Mouse (Mus musculus): Measurements from ENCODE around the gene Trim52. TPM values are rescaled to one million over a fixed set of nuclear protein-coding genes. Genes with fewer than 3 reads are reported as not detected.
A peak's percentile ranks its signal among the peaks of the same experiment; 100 is the strongest.
"Not testable (repeated sequence)": the region's sequence is repeated elsewhere in the genome, so short reads cannot be mapped to it uniquely, and the experiment has no call there.

The Trim52 gene
- polyA plus RNA-seq, 1 experiment from 2014 or later, result not detected

DNA sequence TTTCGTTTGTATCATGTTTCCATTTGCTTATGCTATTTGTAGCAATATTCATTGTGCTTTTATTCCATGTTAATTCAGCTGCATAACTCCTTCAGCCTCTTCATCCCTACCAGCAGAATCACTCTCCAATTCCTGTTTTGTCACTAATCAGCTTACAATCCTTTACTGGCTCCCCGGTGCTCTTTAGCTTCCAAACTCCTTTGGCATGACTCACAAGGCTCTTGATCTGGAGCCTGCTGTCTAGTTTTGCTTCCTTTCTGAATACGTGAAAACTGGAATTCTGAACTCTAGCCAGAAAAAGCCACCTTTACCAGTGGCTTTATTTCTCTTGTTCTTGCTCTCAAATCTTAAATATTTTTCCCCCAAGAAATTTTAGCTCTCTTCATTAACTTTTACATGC, 56.3 kb downstream of the Trim52 start:
- no peak for ATAC-seq (replicated peaks)
- no peaks in the 10 kb centered on the region for H3K4me1 ChIP-seq
- H3K4me3 ChIP-seq, result no peak overlapping the region
- no peak overlapping the region for H3K9ac ChIP-seq (replicated peaks)
- H3K27ac ChIP-seq (replicated peaks), result no peak overlapping the region
- no peaks in the 10 kb centered on the region for H3K9me3 ChIP-seq
- H3K36me3 ChIP-seq, result no peaks in the 10 kb centered on the region
- H3K4me2 ChIP-seq (replicated peaks), result no peak overlapping the region
- H3K27me3 ChIP-seq, result no peaks in the 10 kb centered on the region
- 25% methylated on average over 3 of the region's 3 CpGs for WGBS

DNA sequence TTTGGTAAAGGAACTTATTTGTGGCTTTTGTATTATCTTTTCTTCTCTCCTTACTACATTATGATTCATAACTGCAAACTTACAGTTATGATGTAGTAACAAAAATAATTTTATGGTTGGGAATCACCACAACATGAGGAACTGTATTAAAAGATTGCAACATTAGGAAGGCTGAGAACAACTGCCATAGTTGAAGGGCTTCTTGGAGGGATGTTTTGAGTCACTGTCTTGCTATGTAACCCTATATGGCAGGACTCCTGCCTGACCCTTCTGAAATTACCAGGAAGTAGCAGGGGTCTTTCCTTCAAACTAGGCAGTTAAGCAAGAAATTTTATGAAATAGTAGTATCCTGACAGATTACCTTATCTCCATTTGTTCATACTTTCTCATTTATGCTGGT, 57.2 kb downstream of the Trim52 start:
- H3K36me3 ChIP-seq, result no peaks in the 10 kb centered on the region
- no peak overlapping the region for H3K4me2 ChIP-seq (replicated peaks)
- H3K27ac ChIP-seq (replicated peaks), result no peak overlapping the region
- no peak overlapping the region for H3K4me3 ChIP-seq
- no peak for ATAC-seq (replicated peaks)
- H3K9me3 ChIP-seq, result no peaks in the 10 kb centered on the region
- no peaks in the 10 kb centered on the region for H3K4me1 ChIP-seq
- H3K27me3 ChIP-seq, result no peaks in the 10 kb centered on the region
- H3K9ac ChIP-seq (replicated peaks), result no peak overlapping the region

DNA sequence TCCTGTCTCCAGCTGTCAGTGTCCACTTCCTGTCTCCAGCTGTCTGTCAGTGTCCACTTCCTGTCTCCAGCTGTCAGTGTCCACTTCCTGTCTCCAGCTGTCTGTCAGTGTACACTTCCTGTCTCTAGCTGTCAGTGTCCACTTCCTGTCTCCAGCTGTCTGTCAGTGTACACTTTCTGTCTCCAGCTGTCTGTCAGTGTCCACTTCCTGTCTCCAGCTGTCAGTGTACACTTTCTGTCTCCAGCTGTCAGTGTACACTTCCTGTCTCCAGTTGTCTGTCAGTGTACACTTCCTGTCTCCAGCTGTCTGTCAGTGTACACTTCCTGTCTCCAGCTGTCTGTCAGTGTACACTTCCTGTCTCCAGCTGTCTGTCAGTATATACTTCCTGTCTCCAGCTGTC, 57.9 kb downstream of the Trim52 start:
- not testable (repeated sequence) for H3K4me2 ChIP-seq (replicated peaks); H3K27me3 ChIP-seq; H3K9ac ChIP-seq (replicated peaks); H3K4me1 ChIP-seq; ATAC-seq (replicated peaks); H3K27ac ChIP-seq (replicated peaks); H3K36me3 ChIP-seq; H3K4me3 ChIP-seq; H3K9me3 ChIP-seq

DNA sequence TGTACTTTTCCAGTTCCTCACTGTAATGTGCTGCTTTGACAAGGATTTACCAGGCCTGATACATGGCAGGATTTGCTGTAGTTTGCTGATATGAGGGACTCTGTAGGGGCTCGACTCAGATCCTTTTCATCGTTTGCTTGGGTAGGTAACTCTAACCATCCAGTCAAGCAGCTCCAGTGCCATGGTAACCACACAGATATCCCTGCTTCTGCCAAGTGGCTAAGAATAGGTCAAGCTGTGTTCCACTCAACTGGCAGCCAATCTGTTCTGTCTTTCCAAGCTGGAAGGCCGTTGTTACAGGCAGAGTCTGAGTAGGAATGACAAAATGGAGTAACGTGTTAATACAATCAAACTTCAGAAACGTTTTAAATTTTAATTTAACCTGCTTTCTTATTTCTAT, 70.9 kb downstream of the Trim52 start:
- peak; percentile 80 for ATAC-seq (replicated peaks)
- Histone ChIP-seq H3K27me3 (no peaks in the 10 kb centered on the region), H3K4me2 (replicated peaks) (no peak overlapping the region), H3K9me3 (no peaks in the 10 kb centered on the region), H3K4me3 (no peak overlapping the region), H3K27ac (replicated peaks) (no peak overlapping the region), H3K36me3 (no peaks in the 10 kb centered on the region), H3K4me1 (no peaks in the 10 kb centered on the region), H3K9ac (replicated peaks) (no peak overlapping the region)
- WGBS, result 45% methylated on average over 5 of the region's 5 CpGs

DNA sequence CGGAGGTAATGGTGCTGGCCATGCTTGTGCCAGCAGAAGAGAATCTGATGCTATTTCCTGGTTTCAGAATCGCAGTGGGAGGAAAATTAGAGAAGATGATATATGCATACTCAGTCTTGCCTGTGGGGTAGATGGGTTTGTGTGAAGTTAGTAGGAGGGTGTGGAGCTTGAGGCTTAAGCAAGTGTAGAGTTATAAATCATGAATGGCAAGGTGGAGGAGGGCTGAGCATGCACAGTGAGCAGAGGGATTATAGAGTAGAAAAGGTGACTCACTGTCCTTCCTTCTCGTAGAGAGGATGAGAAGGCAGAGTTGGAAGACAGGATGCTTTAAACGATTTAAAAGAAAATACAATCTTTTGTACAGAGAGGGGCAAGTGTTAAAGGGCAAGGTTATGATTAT, 72.2 kb downstream of the Trim52 start:
- Histone ChIP-seq H3K9ac (replicated peaks) (no peak overlapping the region), H3K9me3 (no peaks in the 10 kb centered on the region), H3K4me2 (replicated peaks) (no peak overlapping the region), H3K36me3 (no peaks in the 10 kb centered on the region), H3K4me3 (no peak overlapping the region), H3K4me1 (no peaks in the 10 kb centered on the region), H3K27ac (replicated peaks) (no peak overlapping the region), H3K27me3 (no peaks in the 10 kb centered on the region)
- WGBS, result 86% methylated on average over 4 of the region's 4 CpGs
- ATAC-seq (replicated peaks), result no peak

DNA sequence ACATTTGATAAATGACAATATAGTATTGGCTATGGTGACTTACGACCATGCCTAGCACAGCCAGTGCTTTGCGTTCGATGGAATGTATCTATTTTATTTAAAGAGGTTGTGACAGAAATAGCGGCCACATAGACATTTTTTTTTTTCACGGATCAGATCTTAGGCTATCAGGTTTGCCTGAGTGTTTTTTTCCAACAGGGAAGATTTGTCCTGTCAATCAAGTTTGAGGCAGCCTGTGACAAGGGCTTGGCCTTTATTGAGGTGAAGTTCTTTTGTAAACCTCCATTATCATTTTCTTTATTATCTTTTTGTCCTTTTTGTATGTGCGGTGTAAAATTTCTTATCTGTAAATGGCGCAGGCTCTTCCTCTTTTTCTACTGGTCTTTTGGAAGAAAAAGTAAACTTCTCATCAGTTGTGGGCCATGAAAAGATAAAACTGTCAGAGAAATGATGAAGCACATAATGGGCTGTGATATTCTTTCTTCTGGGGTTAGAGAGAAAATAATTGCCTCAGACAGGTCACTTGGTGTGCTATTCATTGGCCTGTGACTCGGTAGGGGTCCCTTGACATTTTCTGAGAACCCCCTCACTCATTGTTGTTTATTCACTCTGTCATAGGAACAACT, 73.2 kb downstream of the Trim52 start:
- WGBS, result 52% methylated on average over 8 of the region's 8 CpGs
- ATAC-seq (replicated peaks), result no peak
- no peaks in the 10 kb centered on the region for H3K9me3 ChIP-seq
- no peak overlapping the region for H3K4me2 ChIP-seq (replicated peaks)
- no peak overlapping the region for H3K9ac ChIP-seq (replicated peaks)
- H3K27me3 ChIP-seq, result no peaks in the 10 kb centered on the region
- H3K36me3 ChIP-seq, result no peaks in the 10 kb centered on the region
- no peaks in the 10 kb centered on the region for H3K4me1 ChIP-seq
- H3K4me3 ChIP-seq, result no peak overlapping the region
- no peak overlapping the region for H3K27ac ChIP-seq (replicated peaks)

DNA sequence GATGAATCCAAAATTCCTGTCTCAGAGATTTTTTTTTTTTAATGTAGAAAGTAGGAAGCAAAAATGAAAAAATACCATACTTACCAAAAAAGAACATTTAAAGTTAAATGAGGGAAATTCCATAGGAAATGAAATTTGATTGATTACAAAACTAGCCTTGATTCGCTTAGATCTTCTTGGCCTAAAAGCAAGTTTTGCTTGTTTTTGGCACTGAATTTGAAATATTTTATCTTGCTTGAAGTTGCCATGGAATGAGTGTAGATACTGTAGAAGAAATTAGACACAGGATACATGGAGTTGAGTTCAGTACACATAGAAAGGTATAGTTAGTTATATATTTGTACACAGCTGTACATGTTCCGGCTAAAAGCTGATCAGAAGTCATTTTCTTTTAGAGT, 73.7 kb downstream of the Trim52 start:
- no peak overlapping the region for H3K9ac ChIP-seq (replicated peaks)
- 84% methylated on average over 2 of the region's 2 CpGs for WGBS
- no peak overlapping the region for H3K27ac ChIP-seq (replicated peaks)
- no peaks in the 10 kb centered on the region for H3K27me3 ChIP-seq
- no peak overlapping the region for H3K4me2 ChIP-seq (replicated peaks)
- no peak overlapping the region for H3K4me3 ChIP-seq
- no peaks in the 10 kb centered on the region for H3K36me3 ChIP-seq
- no peaks in the 10 kb centered on the region for H3K9me3 ChIP-seq
- no peaks in the 10 kb centered on the region for H3K4me1 ChIP-seq
- ATAC-seq (replicated peaks), result no peak

DNA sequence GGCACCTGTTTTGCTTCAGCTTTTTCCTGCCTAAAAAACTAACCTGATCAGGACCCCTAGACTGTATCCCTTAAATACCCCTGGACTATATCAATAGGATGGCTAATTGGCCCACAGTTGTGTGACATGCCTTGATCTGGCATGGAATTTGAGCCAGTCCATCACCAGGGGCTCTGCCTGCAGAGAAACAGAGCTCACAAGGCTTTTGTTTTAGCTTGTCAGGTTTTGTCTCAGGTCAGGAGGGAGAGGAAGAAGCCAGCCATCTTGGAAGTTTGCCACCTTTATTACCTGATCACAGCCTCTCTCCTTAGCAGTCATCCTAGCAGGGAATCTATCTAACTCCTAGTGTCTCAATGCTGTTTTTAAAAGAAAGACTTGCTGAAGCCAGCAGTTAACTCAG, 74.6 kb downstream of the Trim52 start:
- Histone ChIP-seq H3K4me3 (no peak overlapping the region), H3K4me2 (replicated peaks) (no peak overlapping the region), H3K27me3 (no peaks in the 10 kb centered on the region), H3K27ac (replicated peaks) (no peak overlapping the region), H3K9ac (replicated peaks) (no peak overlapping the region), H3K4me1 (no peaks in the 10 kb centered on the region), H3K36me3 (no peaks in the 10 kb centered on the region), H3K9me3 (no peaks in the 10 kb centered on the region)
- ATAC-seq (replicated peaks), result no peak

DNA sequence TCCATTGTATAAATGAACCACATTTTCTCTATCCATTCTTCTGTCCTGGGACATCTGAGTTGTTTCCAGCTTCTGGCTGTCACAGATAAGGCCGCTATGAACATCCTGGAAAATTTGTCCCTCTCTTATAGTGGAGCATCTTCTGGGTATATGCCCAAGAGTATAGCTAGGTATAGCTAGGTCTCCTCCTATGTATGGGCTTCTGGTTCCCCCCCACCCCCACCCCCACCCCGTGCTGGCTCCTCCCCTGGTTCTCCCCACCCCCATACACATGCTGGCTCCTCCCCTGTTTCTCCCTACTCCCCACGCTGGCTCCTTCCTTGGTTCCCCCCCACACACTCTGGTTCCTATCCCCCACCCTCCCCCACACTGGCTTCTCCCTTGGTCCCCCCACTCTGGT, 78.0 kb downstream of the Trim52 start:
- H3K9me3 ChIP-seq, result no peaks in the 10 kb centered on the region
- H3K4me2 ChIP-seq (replicated peaks), result no peak overlapping the region
- no peak for ATAC-seq (replicated peaks)
- H3K4me1 ChIP-seq, result no peaks in the 10 kb centered on the region
- no peak overlapping the region for H3K27ac ChIP-seq (replicated peaks)
- no peak overlapping the region for H3K9ac ChIP-seq (replicated peaks)
- no peak overlapping the region for H3K4me3 ChIP-seq
- WGBS, result 100% methylated on average over 3 of the region's 3 CpGs
- no peaks in the 10 kb centered on the region for H3K27me3 ChIP-seq
- no peaks in the 10 kb centered on the region for H3K36me3 ChIP-seq

Other genes with a start within 250 kb of the Trim52 start
- gene Spry2, start 209.4 kb upstream of the Trim52 start, polyA plus RNA-seq (2015; fragmentation: Nextera tagmentation; extraction: Ambion mirVana), result 27.5 and 34.4 TPM in 2 replicates

All from forebrain, embryonic 15.5 days (tissue).